Mouse (Mus musculus): Measurements from ENCODE around the gene Kif1c. TPM values are rescaled to one million over a fixed set of nuclear protein-coding genes. Genes with fewer than 3 reads are reported as not detected.

The Kif1c gene
- total and polyA plus RNA-seq, 2 experiments from 2014 or later = 1.9 to 31.5 TPM

- peaks cover 32% of the 10 kb centered on the region for H3K36me3 ChIP-seq (ENCODE audit: insufficient read depth, low read length)
- no peak overlapping the region for H3K4me2 ChIP-seq (ENCODE audit: low read depth, low read length)
- 69% methylated on average over 12 of the region's 12 CpGs for WGBS
- TF ChIP-seq CTCF (IDR thresholded peaks at IDR 0.05; ENCODE audit: low read depth) = no peak
- H3K9ac ChIP-seq (replicated peaks; ENCODE audit: low read length) = no peak overlapping the region
- ATAC-seq (no peak), DNase-seq (ENCODE audit: low spot score) (no peak)
- no peaks in the 10 kb centered on the region for H3K27me3 ChIP-seq (ENCODE audit: insufficient read depth, low read length)
- peaks cover 5% of the 10 kb centered on the region; the same call in 1 of the 2 replicates for H3K4me1 ChIP-seq (ENCODE audit: insufficient read depth, low read length)
- no peak overlapping the region for H3K27ac ChIP-seq
- H3K9me3 ChIP-seq (ENCODE audit: low read length) = no peaks in the 10 kb centered on the region
- no peak overlapping the region for H3K4me3 ChIP-seq (ENCODE audit: low read length)
Observed at GRCm38 (mm10) chr11:70681170-70681569, 19.2 kb upstream of the Kif1c start.

- no peaks in the 10 kb centered on the region for H3K27me3 ChIP-seq (ENCODE audit: insufficient read depth, low read length)
- peak; percentile 93 for TF ChIP-seq CTCF (IDR thresholded peaks at IDR 0.05; ENCODE audit: low read depth)
- H3K4me2 ChIP-seq (ENCODE audit: low read depth, low read length) = no peak overlapping the region
- peak; percentile 89 for ATAC-seq
- H3K27ac ChIP-seq = peak overlapping the region; percentile 59; the same call in 1 of the 2 replicates
- H3K4me1 ChIP-seq (ENCODE audit: insufficient read depth, low read length) = peaks cover 14% of the 10 kb centered on the region; the same call in 1 of the 2 replicates
- H3K4me3 ChIP-seq (ENCODE audit: low read length) = no peak overlapping the region
- peak; percentile 88 for DNase-seq (ENCODE audit: low spot score)
- H3K9ac ChIP-seq (replicated peaks; ENCODE audit: low read length) = no peak overlapping the region
- H3K36me3 ChIP-seq (ENCODE audit: insufficient read depth, low read length) = peaks cover 32% of the 10 kb centered on the region
- 11% methylated on average over 11 of the region's 11 CpGs for WGBS
- H3K9me3 ChIP-seq (ENCODE audit: low read length) = no peaks in the 10 kb centered on the region
Observed at GRCm38 (mm10) chr11:70681897-70682581, 18.3 kb upstream of the Kif1c start.

- ATAC-seq = no peak
- WGBS = 87% methylated on average over 5 of the region's 5 CpGs
- no peak overlapping the region for H3K9ac ChIP-seq (replicated peaks; ENCODE audit: low read length)
- peaks cover 27% of the 10 kb centered on the region for H3K36me3 ChIP-seq (ENCODE audit: insufficient read depth, low read length)
- no peak for DNase-seq (ENCODE audit: low spot score)
- no peaks in the 10 kb centered on the region for H3K27me3 ChIP-seq (ENCODE audit: insufficient read depth, low read length)
- H3K27ac ChIP-seq = no peak overlapping the region
- H3K9me3 ChIP-seq (ENCODE audit: low read length) = no peaks in the 10 kb centered on the region
- no peak overlapping the region for H3K4me2 ChIP-seq (ENCODE audit: low read depth, low read length)
- no peak for TF ChIP-seq CTCF (IDR thresholded peaks at IDR 0.05; ENCODE audit: low read depth)
- H3K4me3 ChIP-seq (ENCODE audit: low read length) = no peak overlapping the region
- peaks cover 21% of the 10 kb centered on the region for H3K4me1 ChIP-seq (ENCODE audit: insufficient read depth, low read length)
Observed at GRCm38 (mm10) chr11:70683640-70684039, 16.7 kb upstream of the Kif1c start.

- ATAC-seq (peak; percentile 64), DNase-seq (ENCODE audit: low spot score) (peak; percentile 54)
- H3K4me2 ChIP-seq (ENCODE audit: low read depth, low read length) = peak overlapping the region; percentile 79
- TF ChIP-seq CTCF (IDR thresholded peaks at IDR 0.05; ENCODE audit: low read depth) = peak; percentile 26
- no peaks in the 10 kb centered on the region for H3K27me3 ChIP-seq (ENCODE audit: insufficient read depth, low read length)
- peaks cover 25% of the 10 kb centered on the region for H3K4me1 ChIP-seq (ENCODE audit: insufficient read depth, low read length)
- WGBS = 2% methylated on average over 16 of the region's 16 CpGs
- H3K36me3 ChIP-seq (ENCODE audit: insufficient read depth, low read length) = peaks cover 13% of the 10 kb centered on the region; the same call in 1 of the 2 replicates
- H3K27ac ChIP-seq = peak overlapping the region; percentile 87
- H3K4me3 ChIP-seq (ENCODE audit: low read length) = peak overlapping the region; percentile 73
- peak overlapping the region; percentile 85 for H3K9ac ChIP-seq (replicated peaks; ENCODE audit: low read length)
- no peaks in the 10 kb centered on the region for H3K9me3 ChIP-seq (ENCODE audit: low read length)
Observed at GRCm38 (mm10) chr11:70686901-70687566, 13.3 kb upstream of the Kif1c start.

GRCm38 (mm10) chr11:70687601-70688199 lies 12.6 kb upstream of the Kif1c start, which contains the start of gene Camta2:
Camta2 (minus strand) TSS chr11:70688105.
- H3K9ac ChIP-seq (replicated peaks; ENCODE audit: low read length) = peak within 1 kb of the TSS; percentile 85
- DNase-seq (ENCODE audit: low spot score) (peak; percentile 90), ATAC-seq (peak; percentile 85)
- H3K4me2 ChIP-seq (ENCODE audit: low read depth, low read length) = peak within 1 kb of the TSS; percentile 79
- H3K4me1 ChIP-seq (ENCODE audit: insufficient read depth, low read length) = peaks cover 21% of the 10 kb centered on the region
- H3K36me3 ChIP-seq (ENCODE audit: insufficient read depth, low read length) = peaks cover 13% of the 10 kb centered on the region; the same call in 1 of the 2 replicates
- peak; percentile 46 for TF ChIP-seq CTCF (IDR thresholded peaks at IDR 0.05; ENCODE audit: low read depth)
- WGBS = 0% methylated on average over 52 of the region's 55 CpGs
- no peaks in the 10 kb centered on the region for H3K9me3 ChIP-seq (ENCODE audit: low read length)
- peak within 1 kb of the TSS; percentile 87 for H3K27ac ChIP-seq
- H3K27me3 ChIP-seq (ENCODE audit: insufficient read depth, low read length) = no peaks in the 10 kb centered on the region
- H3K4me3 ChIP-seq (ENCODE audit: low read length) = peak within 1 kb of the TSS; percentile 73

GRCm38 (mm10) chr11:70688372-70688771 lies 12.0 kb upstream of the Kif1c start:
- peak overlapping the region; percentile 79 for H3K4me2 ChIP-seq (ENCODE audit: low read depth, low read length)
- peaks cover 21% of the 10 kb centered on the region for H3K4me1 ChIP-seq (ENCODE audit: insufficient read depth, low read length)
- no peaks in the 10 kb centered on the region for H3K27me3 ChIP-seq (ENCODE audit: insufficient read depth, low read length)
- DNase-seq (ENCODE audit: low spot score) = peak; percentile 9
- peak overlapping the region; percentile 87 for H3K27ac ChIP-seq
- peak overlapping the region; percentile 85 for H3K9ac ChIP-seq (replicated peaks; ENCODE audit: low read length)
- no peak for TF ChIP-seq CTCF (IDR thresholded peaks at IDR 0.05; ENCODE audit: low read depth)
- peak; percentile 13; the same call in 1 of the 2 replicates for ATAC-seq
- peaks cover 13% of the 10 kb centered on the region; the same call in 1 of the 2 replicates for H3K36me3 ChIP-seq (ENCODE audit: insufficient read depth, low read length)
- peak overlapping the region; percentile 73 for H3K4me3 ChIP-seq (ENCODE audit: low read length)
- WGBS = 7% methylated on average over 8 of the region's 8 CpGs
- no peaks in the 10 kb centered on the region for H3K9me3 ChIP-seq (ENCODE audit: low read length)

Data from hindbrain, postnatal 0 days (tissue).